Mouse (Mus musculus): ENCODE measurements around the gene Atp13a2. TPM values are rescaled to one million over a fixed set of nuclear protein-coding genes. Genes with fewer than 3 reads are reported as not detected.

The Atp13a2 gene
- total RNA-seq, 1 experiment, result 31.1 TPM

GRCm38 (mm10) chr4:140989447-140989846, 2.8 kb downstream of the Atp13a2 start:
- no peak overlapping the region for H3K9ac ChIP-seq (ENCODE audit: insufficient read depth, low read depth, low read length, poor library complexity, severe bottlenecking)
- peaks cover 6% of the 10 kb centered on the region; the same call in 1 of the 2 replicates for H3K36me3 ChIP-seq (ENCODE audit: control insufficient read depth, insufficient read depth, low read length, poor library complexity, severe bottlenecking)
- H3K4me1 ChIP-seq (ENCODE audit: control insufficient read depth in 2 of 2, insufficient read depth in 2 of 2, low read length in 2 of 2, poor library complexity in 1 of 2), result peaks cover 2 to 8% of the 10 kb centered on the region in 2 experiments; a peak in 2 of 4 replicates
- TF ChIP-seq ZNF384 (IDR thresholded peaks at IDR 0.05; ENCODE audit: low read depth, low read length) (no peak), MAFK (IDR thresholded peaks at IDR 0.05; ENCODE audit: insufficient read depth, low read depth, low read length) (no peak), CHD2 (IDR thresholded peaks at IDR 0.05; ENCODE audit: low read depth, low read length) (no peak), HCFC1 (IDR thresholded peaks at IDR 0.05; ENCODE audit: borderline replicate concordance, insufficient read depth, low read length) (no peak), ZC3H11A (IDR thresholded peaks at IDR 0.05; ENCODE audit: borderline replicate concordance, low read depth, low read length) (no peak)
- no peaks in the 10 kb centered on the region for H3K9me3 ChIP-seq (ENCODE audit: control insufficient read depth, insufficient read depth, low read depth, low read length)
- in situ Hi-C loops (cut with MboI; ENCODE audit: low sequenced_read_pairs in 2 of 2, unreplicated experiment in 2 of 2), result no loop called here
- H3K4me3 ChIP-seq (ENCODE audit: insufficient read depth in 1 of 2, low read depth in 1 of 2, low read length in 2 of 2, poor library complexity in 1 of 2, severe bottlenecking in 1 of 2), result no peak overlapping the region
- no peak overlapping the region for H3K27ac ChIP-seq (ENCODE audit: insufficient read depth, low read depth, low read length, poor library complexity, severe bottlenecking)
- DNase-seq (ENCODE audit: low read depth, low spot score), result no peak

GRCm38 (mm10) chr4:140992215-140992614, 5.5 kb downstream of the Atp13a2 start:
- H3K9me3 ChIP-seq (ENCODE audit: control insufficient read depth, insufficient read depth, low read depth, low read length), result no peaks in the 10 kb centered on the region
- no peak for TF ChIP-seq HCFC1 (IDR thresholded peaks at IDR 0.05; ENCODE audit: borderline replicate concordance, insufficient read depth, low read length)
- TF ChIP-seq ZC3H11A (IDR thresholded peaks at IDR 0.05; ENCODE audit: borderline replicate concordance, low read depth, low read length), result no peak
- TF ChIP-seq ZNF384 (IDR thresholded peaks at IDR 0.05; ENCODE audit: low read depth, low read length), result no peak
- TF ChIP-seq MAFK (IDR thresholded peaks at IDR 0.05; ENCODE audit: insufficient read depth, low read depth, low read length), result no peak
- in situ Hi-C loops (cut with MboI; ENCODE audit: low sequenced_read_pairs in 2 of 2, unreplicated experiment in 2 of 2), result no loop called here
- peaks cover 17% of the 10 kb centered on the region; the same call in 1 of the 2 replicates for H3K36me3 ChIP-seq (ENCODE audit: control insufficient read depth, insufficient read depth, low read length, poor library complexity, severe bottlenecking)
- DNase-seq (ENCODE audit: low read depth, low spot score), result no peak
- H3K4me1 ChIP-seq (ENCODE audit: control insufficient read depth in 2 of 2, insufficient read depth in 2 of 2, low read length in 2 of 2, poor library complexity in 1 of 2), result peaks cover 2 to 8% of the 10 kb centered on the region in 2 experiments; a peak in 2 of 4 replicates
- no peak overlapping the region for H3K9ac ChIP-seq (ENCODE audit: insufficient read depth, low read depth, low read length, poor library complexity, severe bottlenecking)
- no peak overlapping the region for H3K27ac ChIP-seq (ENCODE audit: insufficient read depth, low read depth, low read length, poor library complexity, severe bottlenecking)
- no peak overlapping the region for H3K4me3 ChIP-seq (ENCODE audit: insufficient read depth in 1 of 2, low read depth in 1 of 2, low read length in 2 of 2, poor library complexity in 1 of 2, severe bottlenecking in 1 of 2)

GRCm38 (mm10) chr4:140993846-140994245, 7.2 kb downstream of the Atp13a2 start:
- Histone ChIP-seq H3K4me1 (ENCODE audit: control insufficient read depth in 2 of 2, insufficient read depth in 2 of 2, low read length in 2 of 2, poor library complexity in 1 of 2) (peaks cover 0 to 4% of the 10 kb centered on the region in 2 experiments; a peak in 1 of 4 replicates), H3K4me3 (ENCODE audit: insufficient read depth in 1 of 2, low read depth in 1 of 2, low read length in 2 of 2, poor library complexity in 1 of 2, severe bottlenecking in 1 of 2) (no peak overlapping the region), H3K9ac (ENCODE audit: insufficient read depth, low read depth, low read length, poor library complexity, severe bottlenecking) (no peak overlapping the region), H3K36me3 (ENCODE audit: control insufficient read depth, insufficient read depth, low read length, poor library complexity, severe bottlenecking) (peaks cover 18% of the 10 kb centered on the region; the same call in 1 of the 2 replicates), H3K27ac (ENCODE audit: insufficient read depth, low read depth, low read length, poor library complexity, severe bottlenecking) (no peak overlapping the region), H3K9me3 (ENCODE audit: control insufficient read depth, insufficient read depth, low read depth, low read length) (no peaks in the 10 kb centered on the region)
- no peak for DNase-seq (ENCODE audit: low read depth, low spot score)
- no peak for TF ChIP-seq ZC3H11A (IDR thresholded peaks at IDR 0.05; ENCODE audit: borderline replicate concordance, low read depth, low read length)
- no peak for TF ChIP-seq CHD2 (IDR thresholded peaks at IDR 0.05; ENCODE audit: low read depth, low read length)
- no peak for TF ChIP-seq MAFK (IDR thresholded peaks at IDR 0.05; ENCODE audit: insufficient read depth, low read depth, low read length)
- TF ChIP-seq HCFC1 (IDR thresholded peaks at IDR 0.05; ENCODE audit: borderline replicate concordance, insufficient read depth, low read length), result no peak
- TF ChIP-seq ZNF384 (IDR thresholded peaks at IDR 0.05; ENCODE audit: low read depth, low read length), result no peak
- in situ Hi-C loops (cut with MboI; ENCODE audit: low sequenced_read_pairs in 2 of 2, unreplicated experiment in 2 of 2), result no loop called here

GRCm38 (mm10) chr4:140995811-140996210, 9.1 kb downstream of the Atp13a2 start:
- Histone ChIP-seq H3K27ac (ENCODE audit: insufficient read depth, low read depth, low read length, poor library complexity, severe bottlenecking) (no peak overlapping the region), H3K4me1 (ENCODE audit: control insufficient read depth in 2 of 2, insufficient read depth in 2 of 2, low read length in 2 of 2, poor library complexity in 1 of 2) (no peaks in the 10 kb centered on the region), H3K4me3 (ENCODE audit: insufficient read depth in 1 of 2, low read depth in 1 of 2, low read length in 2 of 2, poor library complexity in 1 of 2, severe bottlenecking in 1 of 2) (no peak overlapping the region), H3K9ac (ENCODE audit: insufficient read depth, low read depth, low read length, poor library complexity, severe bottlenecking) (no peak overlapping the region), H3K9me3 (ENCODE audit: control insufficient read depth, insufficient read depth, low read depth, low read length) (no peaks in the 10 kb centered on the region), H3K36me3 (ENCODE audit: control insufficient read depth, insufficient read depth, low read length, poor library complexity, severe bottlenecking) (peaks cover 20% of the 10 kb centered on the region; the same call in 1 of the 2 replicates)
- TF ChIP-seq ZNF384 (IDR thresholded peaks at IDR 0.05; ENCODE audit: low read depth, low read length), result no peak
- TF ChIP-seq MAFK (IDR thresholded peaks at IDR 0.05; ENCODE audit: insufficient read depth, low read depth, low read length), result no peak
- no peak for TF ChIP-seq HCFC1 (IDR thresholded peaks at IDR 0.05; ENCODE audit: borderline replicate concordance, insufficient read depth, low read length)
- no peak for TF ChIP-seq ZC3H11A (IDR thresholded peaks at IDR 0.05; ENCODE audit: borderline replicate concordance, low read depth, low read length)
- no peak for TF ChIP-seq CHD2 (IDR thresholded peaks at IDR 0.05; ENCODE audit: low read depth, low read length)
- DNase-seq (ENCODE audit: low read depth, low spot score), result no peak
- in situ Hi-C loops (cut with MboI; ENCODE audit: low sequenced_read_pairs in 2 of 2, unreplicated experiment in 2 of 2), result no loop called here
